Mouse (Mus musculus) embryonic facial prominence, embryonic 14.5 days (tissue): ENCODE results near the gene 1110059E24Rik. TPM values are rescaled to one million over a fixed set of nuclear protein-coding genes. Genes with fewer than 3 reads are reported as not detected.
"Not testable (repeated sequence)": the region's sequence is repeated elsewhere in the genome, so short reads cannot be mapped to it uniquely, and the experiment has no call there.

Experiments
- ATAC-seq: fragments of 200-750 bp; cut with Nextera tagmentation; 2 replicates; pipeline ENCODE4 v1.8.0; 2017; ENCODE audit warnings: low read depth, moderate number of reproducible peaks, moderate TSS enrichment
- DNase-seq: peaks from one replicate; pipeline ENCODE4 v3.0.0-alpha.2; 2015; ENCODE audit warnings: low spot score
- H3K27ac ChIP-seq: fragments of 300-500 bp; sonication (generic); replicated peaks from 2 replicates; pipeline ENCODE4 v1.5.1; 2014; ENCODE audit warnings: low read depth, mild to moderate bottlenecking, low read length, moderate library complexity
- H3K27me3 ChIP-seq: fragments of 300-500 bp; sonication (generic); replicated peaks from 2 replicates; pipeline ENCODE4 v1.6.1; 2014; ENCODE audit warnings: low read length; ENCODE audit not compliant: control insufficient read depth, insufficient read depth
- H3K36me3 ChIP-seq: fragments of 300-500 bp; sonication (generic); 2 replicates; pipeline ENCODE4 v1.6.1; 2014; ENCODE audit warnings: low read length, mixed read lengths; ENCODE audit not compliant: control insufficient read depth, insufficient read depth
- H3K4me1 ChIP-seq: fragments of 300-500 bp; sonication (generic); 2 replicates; pipeline ENCODE4 v1.6.1; 2014; ENCODE audit warnings: antibody characterized with exemption, low read length; ENCODE audit not compliant: control insufficient read depth, insufficient read depth
- H3K4me2 ChIP-seq: fragments of 300-500 bp; sonication (generic); 2 replicates; pipeline ENCODE4 v1.6.1; 2014; ENCODE audit warnings: low read depth, mild to moderate bottlenecking, low read length, moderate library complexity, mixed read lengths
- H3K4me3 ChIP-seq: fragments of 300-500 bp; sonication (generic); 2 replicates; pipeline ENCODE4 v1.5.1; 2014; ENCODE audit warnings: low read depth, mild to moderate bottlenecking, low read length
- H3K9ac ChIP-seq: fragments of 300-500 bp; sonication (generic); 2 replicates; pipeline ENCODE4 v1.6.1; 2014; ENCODE audit warnings: low read depth, mild to moderate bottlenecking, low read length, moderate library complexity, mixed read lengths
- H3K9me3 ChIP-seq: fragments of 300-500 bp; sonication (generic); 2 replicates; pipeline ENCODE4 v1.6.1; 2016; ENCODE audit warnings: low read length; ENCODE audit not compliant: control insufficient read depth
- WGBS: fragments of 180-500 bp; shearing (Covaris S2); extraction: QIAGEN DNeasy Blood & Tissue Kit; methylation state at CpG from one replicate; pipeline ENCODE4 v1.1.7; 2014; 5-methylcytosine and 5-hydroxymethylcytosine counted together
- polyA plus RNA-seq: library from polyadenylated mRNA; unstranded; fragments of >200 nt; fragmentation: Nextera tagmentation; extraction: Ambion mirVana; gene quantifications from 2 replicates; pipeline ENCODE4 v1.2.1, GENCODE M21; 2014

Gene 1110059E24Rik
- polyA plus RNA-seq, 1 experiment from 2014 or later, result 49.9 TPM

DNA sequence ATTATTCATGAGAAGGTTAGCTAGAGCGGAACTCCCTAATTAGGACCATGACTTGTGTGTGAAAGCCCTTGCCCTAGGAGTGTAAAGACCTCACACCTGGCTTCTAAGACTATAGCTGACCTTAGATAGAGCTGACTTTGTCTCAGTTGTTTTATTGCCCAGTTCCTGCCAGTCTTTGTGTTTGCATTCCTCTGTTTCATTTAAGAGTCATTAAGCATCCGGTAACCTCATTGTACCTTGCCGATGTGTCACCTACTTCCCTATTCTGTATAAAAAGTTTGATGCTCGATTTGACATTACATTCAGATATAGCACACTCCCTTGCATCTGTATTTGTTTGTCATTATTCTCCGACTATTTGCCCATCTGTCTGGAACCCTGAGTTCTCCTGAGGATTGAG lies 60.6 kb downstream of the 1110059E24Rik start:
- 91% methylated on average over 5 of the region's 5 CpGs for WGBS
- H3K9ac ChIP-seq, H3K27ac ChIP-seq: not testable (repeated sequence)

DNA sequence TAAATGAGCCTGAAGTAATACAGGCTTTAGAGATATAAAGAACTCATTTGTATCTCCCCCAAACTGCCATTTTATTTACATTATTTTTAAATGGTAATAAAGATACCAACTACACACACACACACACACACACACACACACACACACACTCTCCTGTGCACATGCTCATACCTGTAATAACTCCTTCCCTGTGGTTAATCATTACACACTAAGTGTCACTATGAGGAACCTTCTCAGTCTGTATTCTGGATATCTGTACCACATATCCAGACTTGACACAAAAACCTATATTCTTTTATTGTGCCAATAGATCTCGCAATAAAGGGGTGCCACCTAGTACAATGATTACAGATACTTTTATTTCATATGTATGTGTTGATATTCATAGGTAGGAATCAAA lies 62.9 kb downstream of the 1110059E24Rik start:
- Histone ChIP-seq H3K4me3 (no peak overlapping the region), H3K27ac (no peak overlapping the region), H3K36me3 (no peaks in the 10 kb centered on the region), H3K27me3 (no peaks in the 10 kb centered on the region), H3K9me3 (no peaks in the 10 kb centered on the region), H3K4me2 (no peak overlapping the region), H3K4me1 (no peaks in the 10 kb centered on the region), H3K9ac (no peak overlapping the region)
- WGBS, result 85% methylated on average over 1 of the region's 1 CpGs
- DNase-seq, result no peak
- ATAC-seq, result no peak

More for the DNA sequence above, 60.6 kb downstream of the 1110059E24Rik start:
- H3K4me1 ChIP-seq, H3K27me3 ChIP-seq, H3K9me3 ChIP-seq, DNase-seq, H3K4me3 ChIP-seq, ATAC-seq, H3K4me2 ChIP-seq: not testable (repeated sequence)
- peaks cover 23% of the 10 kb centered on the region for H3K36me3 ChIP-seq

DNA sequence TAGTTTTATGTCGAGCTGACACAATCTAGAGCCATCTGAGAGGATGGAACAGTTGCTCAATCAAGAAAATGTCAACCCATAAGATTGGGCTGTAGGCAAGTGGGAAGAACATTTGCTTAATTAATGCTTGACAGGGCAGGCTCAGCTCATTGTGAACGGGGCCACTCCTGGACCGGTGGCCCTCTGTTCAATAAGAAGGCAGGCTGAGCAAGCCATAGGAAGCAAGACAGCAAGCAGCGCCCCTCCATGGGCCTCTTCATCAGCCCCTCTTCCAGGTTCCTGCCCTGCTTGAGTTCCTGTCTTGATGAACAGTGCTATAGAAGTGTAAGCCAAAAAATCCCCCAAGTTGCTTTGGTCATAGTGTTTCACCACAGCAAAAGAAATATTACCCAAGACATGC lies 65.2 kb downstream of the 1110059E24Rik start:
- Histone ChIP-seq H3K4me3 (no peak overlapping the region), H3K27ac (no peak overlapping the region), H3K9me3 (no peaks in the 10 kb centered on the region), H3K9ac (no peak overlapping the region), H3K4me2 (no peak overlapping the region), H3K4me1 (no peaks in the 10 kb centered on the region), H3K27me3 (no peaks in the 10 kb centered on the region), H3K36me3 (no peaks in the 10 kb centered on the region)
- 73% methylated on average over 4 of the region's 4 CpGs for WGBS
- DNase-seq (no peak), ATAC-seq (no peak)

GRCm38 (mm10) chr19:21586546-21586945 lies 66.2 kb downstream of the 1110059E24Rik start:
- no peak overlapping the region for H3K27ac ChIP-seq
- H3K27me3 ChIP-seq, result no peaks in the 10 kb centered on the region
- no peak overlapping the region for H3K4me2 ChIP-seq
- ATAC-seq (no peak), DNase-seq (no peak)
- no peak overlapping the region for H3K4me3 ChIP-seq
- no peak overlapping the region for H3K9ac ChIP-seq
- WGBS, result 96% methylated on average over 1 of the region's 1 CpGs
- H3K4me1 ChIP-seq, result no peaks in the 10 kb centered on the region
- H3K9me3 ChIP-seq, result no peaks in the 10 kb centered on the region
- no peaks in the 10 kb centered on the region for H3K36me3 ChIP-seq

GRCm38 (mm10) chr19:21585868-21586267 lies 66.9 kb downstream of the 1110059E24Rik start:
- DNase-seq (no peak), ATAC-seq (no peak)
- 59% methylated on average over 2 of the region's 2 CpGs for WGBS
- H3K36me3 ChIP-seq, result no peaks in the 10 kb centered on the region
- no peak overlapping the region for H3K27ac ChIP-seq
- H3K4me2 ChIP-seq, result no peak overlapping the region
- no peaks in the 10 kb centered on the region for H3K27me3 ChIP-seq
- no peak overlapping the region for H3K9ac ChIP-seq
- no peak overlapping the region for H3K4me3 ChIP-seq
- H3K4me1 ChIP-seq, result no peaks in the 10 kb centered on the region
- no peaks in the 10 kb centered on the region for H3K9me3 ChIP-seq

DNA sequence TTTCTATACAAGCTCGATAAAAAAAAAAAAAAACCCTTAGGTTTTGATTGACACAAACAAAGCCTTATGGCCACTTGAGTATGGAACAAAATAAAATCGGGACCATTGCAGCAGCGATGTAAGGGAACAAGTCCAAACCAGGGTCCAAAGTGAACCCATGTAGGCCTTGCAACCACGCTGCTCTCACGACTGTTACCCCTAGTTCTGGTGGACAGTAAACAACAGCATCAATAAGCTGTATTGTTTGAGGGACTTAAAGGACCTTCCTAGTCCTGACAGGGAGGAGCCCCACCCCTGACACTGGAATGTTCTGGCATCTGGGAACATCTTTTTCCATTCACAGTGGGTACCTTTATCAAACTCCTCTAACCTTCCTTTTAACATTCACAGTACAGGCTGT lies 68.8 kb downstream of the 1110059E24Rik start:
- WGBS, result 70% methylated on average over 5 of the region's 5 CpGs
- Histone ChIP-seq H3K27ac (no peak overlapping the region), H3K4me1 (no peaks in the 10 kb centered on the region), H3K4me2 (no peak overlapping the region), H3K36me3 (no peaks in the 10 kb centered on the region), H3K27me3 (no peaks in the 10 kb centered on the region), H3K9me3 (no peaks in the 10 kb centered on the region), H3K9ac (no peak overlapping the region), H3K4me3 (no peak overlapping the region)
- ATAC-seq, result no peak
- DNase-seq, result no peak

DNA sequence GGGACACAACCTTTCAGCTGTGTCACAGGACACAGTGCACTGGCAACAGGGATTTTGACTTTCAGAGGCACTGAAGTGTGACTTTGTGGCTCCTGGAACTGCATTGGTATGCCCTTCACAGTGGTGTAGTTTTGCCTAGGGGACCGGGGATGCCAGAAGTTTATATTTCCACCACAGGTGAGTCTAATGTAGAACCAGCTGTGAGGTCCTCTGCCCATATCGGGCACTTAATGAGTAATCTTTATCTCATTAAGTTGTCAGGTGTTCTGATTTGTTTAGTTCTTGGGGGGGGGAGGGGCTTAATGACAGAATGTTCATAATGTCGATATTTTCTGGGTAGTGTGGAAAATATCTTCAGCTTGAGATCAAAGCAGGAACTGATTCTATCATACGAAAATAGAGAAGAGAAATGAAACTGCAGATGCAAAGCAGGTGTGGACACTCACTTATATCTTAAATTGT lies 69.2 kb downstream of the 1110059E24Rik start:
- Histone ChIP-seq H3K4me3 (no peak overlapping the region), H3K4me2 (no peak overlapping the region), H3K27ac (no peak overlapping the region), H3K36me3 (no peaks in the 10 kb centered on the region), H3K9ac (no peak overlapping the region), H3K4me1 (no peaks in the 10 kb centered on the region), H3K27me3 (no peaks in the 10 kb centered on the region), H3K9me3 (no peaks in the 10 kb centered on the region)
- ATAC-seq, result no peak
- no peak for DNase-seq
- 68% methylated on average over 4 of the region's 4 CpGs for WGBS

- DNase-seq (no peak), ATAC-seq (no peak)
- Histone ChIP-seq H3K4me3 (no peak overlapping the region), H3K4me1 (no peaks in the 10 kb centered on the region), H3K27ac (no peak overlapping the region), H3K9ac (no peak overlapping the region), H3K36me3 (no peaks in the 10 kb centered on the region), H3K4me2 (no peak overlapping the region), H3K9me3 (no peaks in the 10 kb centered on the region), H3K27me3 (no peaks in the 10 kb centered on the region)
- 75% methylated on average over 6 of the region's 6 CpGs for WGBS
Observed at GRCm38 (mm10) chr19:21581404-21581803, 71.4 kb downstream of the 1110059E24Rik start.

- H3K4me1 ChIP-seq, result no peaks in the 10 kb centered on the region
- no peaks in the 10 kb centered on the region for H3K9me3 ChIP-seq
- no peak overlapping the region for H3K4me3 ChIP-seq
- no peaks in the 10 kb centered on the region for H3K27me3 ChIP-seq
- WGBS, result 85% methylated on average over 3 of the region's 3 CpGs
- no peak overlapping the region for H3K4me2 ChIP-seq
- H3K36me3 ChIP-seq, result no peaks in the 10 kb centered on the region
- DNase-seq, result no peak
- no peak overlapping the region for H3K27ac ChIP-seq
- ATAC-seq, result no peak
- H3K9ac ChIP-seq, result no peak overlapping the region
Observed at GRCm38 (mm10) chr19:21579896-21580295, 72.9 kb downstream of the 1110059E24Rik start.
